Mouse (Mus musculus) cerebellum, adult 2 months (tissue): ENCODE data around the gene Wnt2.

ENCODE experiments used
- CTCF ChIP-seq: fragments of 200-500 bp; IDR thresholded peaks from 2 replicates; pipeline ENCODE4 v1.5.1; 2011; ENCODE audit warnings: low read depth, mild to moderate bottlenecking, control low read depth, low read length, moderate library complexity, borderline replicate concordance; ENCODE audit not compliant: insufficient read depth
- POLR2A ChIP-seq: fragments of 200-500 bp; IDR thresholded peaks from 2 replicates; pipeline ENCODE4 v1.6.1; 2011; ENCODE audit warnings: low read length, control low read depth, borderline replicate concordance; ENCODE audit not compliant: insufficient read depth

DNA sequence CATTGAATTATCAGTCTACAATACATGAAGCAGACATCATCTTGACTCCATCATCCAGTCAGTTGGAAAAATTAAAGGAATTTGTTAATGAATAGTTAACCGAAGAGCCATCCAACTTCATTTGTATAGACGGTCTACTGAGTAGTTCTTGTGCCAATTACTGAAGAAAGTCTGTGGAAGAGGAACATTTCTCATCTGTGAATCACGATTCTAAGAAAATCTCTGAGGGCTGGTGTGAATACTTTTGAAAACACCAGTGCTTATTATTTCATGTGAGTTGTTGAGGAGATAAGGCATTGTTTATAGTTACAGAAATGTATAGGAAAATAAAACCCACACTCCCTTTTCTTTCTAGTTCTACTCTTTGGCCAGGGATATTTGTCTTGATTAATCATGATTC lies 51.5 kb downstream of the Wnt2 start:
- TF ChIP-seq CTCF (no peak), POLR2A (no peak)
